Mouse (Mus musculus): ENCODE measurements around the gene Iqschfp. TPM values are rescaled to one million over a fixed set of nuclear protein-coding genes. Genes with fewer than 3 reads are reported as not detected.

Iqschfp gene
- polyA plus RNA-seq, 1 experiment from 2014 or later, result not detected

GRCm38 (mm10) chr3:68262304-68262703, 370.3 kb downstream of the Iqschfp start:
- Histone ChIP-seq H3K27me3 (ENCODE audit: control insufficient read depth, insufficient read depth, low read depth, low read length) (no peaks in the 10 kb centered on the region), H3K36me3 (ENCODE audit: control insufficient read depth, insufficient read depth) (no peaks in the 10 kb centered on the region), H3K27ac (ENCODE audit: low read length) (no peak overlapping the region), H3K9ac (ENCODE audit: low read depth, low read length) (no peak overlapping the region), H3K4me3 (ENCODE audit: low read depth, low read length) (no peak overlapping the region), H3K9me3 (replicated peaks; ENCODE audit: control insufficient read depth, low read length) (no peaks in the 10 kb centered on the region), H3K4me2 (ENCODE audit: low read depth, low read length) (no peak overlapping the region), H3K4me1 (ENCODE audit: control insufficient read depth, low read depth, low read length) (no peaks in the 10 kb centered on the region)
- ATAC-seq (ENCODE audit: low read depth), result peak; percentile 80
- WGBS (ENCODE audit: insufficient replicate concordance), result 53% methylated on average over 6 of the region's 6 CpGs

GRCm38 (mm10) chr3:68267905-68268304, 375.9 kb downstream of the Iqschfp start:
- no peak overlapping the region for H3K4me2 ChIP-seq (ENCODE audit: low read depth, low read length)
- no peak for ATAC-seq (ENCODE audit: low read depth)
- H3K9me3 ChIP-seq (replicated peaks; ENCODE audit: control insufficient read depth, low read length), result no peaks in the 10 kb centered on the region
- H3K27me3 ChIP-seq (ENCODE audit: control insufficient read depth, insufficient read depth, low read depth, low read length), result no peaks in the 10 kb centered on the region
- no peak overlapping the region for H3K27ac ChIP-seq (ENCODE audit: low read length)
- H3K4me3 ChIP-seq (ENCODE audit: low read depth, low read length), result no peak overlapping the region
- no peaks in the 10 kb centered on the region for H3K4me1 ChIP-seq (ENCODE audit: control insufficient read depth, low read depth, low read length)
- WGBS (ENCODE audit: insufficient replicate concordance), result 54% methylated on average over 4 of the region's 4 CpGs
- H3K36me3 ChIP-seq (ENCODE audit: control insufficient read depth, insufficient read depth), result no peaks in the 10 kb centered on the region
- H3K9ac ChIP-seq (ENCODE audit: low read depth, low read length), result no peak overlapping the region

- H3K4me1 ChIP-seq (ENCODE audit: control insufficient read depth, low read depth, low read length), result no peaks in the 10 kb centered on the region
- no peak overlapping the region for H3K27ac ChIP-seq (ENCODE audit: low read length)
- H3K27me3 ChIP-seq (ENCODE audit: control insufficient read depth, insufficient read depth, low read depth, low read length), result no peaks in the 10 kb centered on the region
- WGBS (ENCODE audit: insufficient replicate concordance), result 64% methylated on average over 4 of the region's 4 CpGs
- H3K9ac ChIP-seq (ENCODE audit: low read depth, low read length), result no peak overlapping the region
- H3K36me3 ChIP-seq (ENCODE audit: control insufficient read depth, insufficient read depth), result no peaks in the 10 kb centered on the region
- ATAC-seq (ENCODE audit: low read depth), result no peak
- H3K4me2 ChIP-seq (ENCODE audit: low read depth, low read length), result no peak overlapping the region
- H3K4me3 ChIP-seq (ENCODE audit: low read depth, low read length), result no peak overlapping the region
- H3K9me3 ChIP-seq (replicated peaks; ENCODE audit: control insufficient read depth, low read length), result no peaks in the 10 kb centered on the region
Measured at GRCm38 (mm10) chr3:68269251-68269650, 377.2 kb downstream of the Iqschfp start.

GRCm38 (mm10) chr3:68270246-68270645, 378.2 kb downstream of the Iqschfp start:
- no peak overlapping the region for H3K4me3 ChIP-seq (ENCODE audit: low read depth, low read length)
- H3K27me3 ChIP-seq (ENCODE audit: control insufficient read depth, insufficient read depth, low read depth, low read length), result no peaks in the 10 kb centered on the region
- 72% methylated on average over 6 of the region's 6 CpGs for WGBS (ENCODE audit: insufficient replicate concordance)
- H3K9ac ChIP-seq (ENCODE audit: low read depth, low read length), result no peak overlapping the region
- no peaks in the 10 kb centered on the region for H3K36me3 ChIP-seq (ENCODE audit: control insufficient read depth, insufficient read depth)
- H3K9me3 ChIP-seq (replicated peaks; ENCODE audit: control insufficient read depth, low read length), result no peaks in the 10 kb centered on the region
- H3K4me1 ChIP-seq (ENCODE audit: control insufficient read depth, low read depth, low read length), result no peaks in the 10 kb centered on the region
- H3K27ac ChIP-seq (ENCODE audit: low read length), result no peak overlapping the region
- no peak for ATAC-seq (ENCODE audit: low read depth)
- no peak overlapping the region for H3K4me2 ChIP-seq (ENCODE audit: low read depth, low read length)

GRCm38 (mm10) chr3:68271457-68271856, 379.4 kb downstream of the Iqschfp start:
- WGBS (ENCODE audit: insufficient replicate concordance), result 58% methylated on average over 3 of the region's 3 CpGs

GRCm38 (mm10) chr3:68271881-68272280, 379.8 kb downstream of the Iqschfp start:
- no peak overlapping the region for H3K9ac ChIP-seq (ENCODE audit: low read depth, low read length)
- no peaks in the 10 kb centered on the region for H3K4me1 ChIP-seq (ENCODE audit: control insufficient read depth, low read depth, low read length)
- ATAC-seq (ENCODE audit: low read depth), result no peak
- no peak overlapping the region for H3K4me3 ChIP-seq (ENCODE audit: low read depth, low read length)
- no peak overlapping the region for H3K27ac ChIP-seq (ENCODE audit: low read length)
- H3K36me3 ChIP-seq (ENCODE audit: control insufficient read depth, insufficient read depth), result no peaks in the 10 kb centered on the region
- WGBS (ENCODE audit: insufficient replicate concordance), result 53% methylated on average over 3 of the region's 3 CpGs
- no peaks in the 10 kb centered on the region for H3K27me3 ChIP-seq (ENCODE audit: control insufficient read depth, insufficient read depth, low read depth, low read length)
- H3K4me2 ChIP-seq (ENCODE audit: low read depth, low read length), result no peak overlapping the region
- no peaks in the 10 kb centered on the region for H3K9me3 ChIP-seq (replicated peaks; ENCODE audit: control insufficient read depth, low read length)

More at GRCm38 (mm10) chr3:68271457-68271856, 379.4 kb downstream of the Iqschfp start:
- no peaks in the 10 kb centered on the region for H3K36me3 ChIP-seq (ENCODE audit: control insufficient read depth, insufficient read depth)
- no peaks in the 10 kb centered on the region for H3K4me1 ChIP-seq (ENCODE audit: control insufficient read depth, low read depth, low read length)
- H3K9me3 ChIP-seq (replicated peaks; ENCODE audit: control insufficient read depth, low read length), result no peaks in the 10 kb centered on the region
- no peak overlapping the region for H3K4me2 ChIP-seq (ENCODE audit: low read depth, low read length)
- no peaks in the 10 kb centered on the region for H3K27me3 ChIP-seq (ENCODE audit: control insufficient read depth, insufficient read depth, low read depth, low read length)
- H3K9ac ChIP-seq (ENCODE audit: low read depth, low read length), result no peak overlapping the region
- no peak overlapping the region for H3K4me3 ChIP-seq (ENCODE audit: low read depth, low read length)
- no peak overlapping the region for H3K27ac ChIP-seq (ENCODE audit: low read length)
- ATAC-seq (ENCODE audit: low read depth), result no peak

GRCm38 (mm10) chr3:68282844-68283594, 391.0 kb downstream of the Iqschfp start:
- H3K27ac ChIP-seq (ENCODE audit: low read length), result no peak overlapping the region
- H3K4me3 ChIP-seq (ENCODE audit: low read depth, low read length), result no peak overlapping the region
- no peaks in the 10 kb centered on the region for H3K27me3 ChIP-seq (ENCODE audit: control insufficient read depth, insufficient read depth, low read depth, low read length)
- H3K9me3 ChIP-seq (replicated peaks; ENCODE audit: control insufficient read depth, low read length), result no peaks in the 10 kb centered on the region
- H3K9ac ChIP-seq (ENCODE audit: low read depth, low read length), result no peak overlapping the region
- H3K4me1 ChIP-seq (ENCODE audit: control insufficient read depth, low read depth, low read length), result no peaks in the 10 kb centered on the region
- ATAC-seq (ENCODE audit: low read depth), result no peak
- H3K36me3 ChIP-seq (ENCODE audit: control insufficient read depth, insufficient read depth), result no peaks in the 10 kb centered on the region
- WGBS (ENCODE audit: insufficient replicate concordance), result 62% methylated on average over 7 of the region's 7 CpGs
- H3K4me2 ChIP-seq (ENCODE audit: low read depth, low read length), result no peak overlapping the region

- ATAC-seq (ENCODE audit: low read depth), result no peak
- no peak overlapping the region for H3K27ac ChIP-seq (ENCODE audit: low read length)
- no peak overlapping the region for H3K4me3 ChIP-seq (ENCODE audit: low read depth, low read length)
- H3K4me2 ChIP-seq (ENCODE audit: low read depth, low read length), result no peak overlapping the region
- no peaks in the 10 kb centered on the region for H3K36me3 ChIP-seq (ENCODE audit: control insufficient read depth, insufficient read depth)
- WGBS (ENCODE audit: insufficient replicate concordance), result 64% methylated on average over 10 of the region's 10 CpGs
- H3K4me1 ChIP-seq (ENCODE audit: control insufficient read depth, low read depth, low read length), result no peaks in the 10 kb centered on the region
- H3K9me3 ChIP-seq (replicated peaks; ENCODE audit: control insufficient read depth, low read length), result no peaks in the 10 kb centered on the region
- no peak overlapping the region for H3K9ac ChIP-seq (ENCODE audit: low read depth, low read length)
- H3K27me3 ChIP-seq (ENCODE audit: control insufficient read depth, insufficient read depth, low read depth, low read length), result no peaks in the 10 kb centered on the region
Measured at GRCm38 (mm10) chr3:68283595-68283991, 391.6 kb downstream of the Iqschfp start.

- no peaks in the 10 kb centered on the region for H3K27me3 ChIP-seq (ENCODE audit: control insufficient read depth, insufficient read depth, low read depth, low read length)
- H3K4me3 ChIP-seq (ENCODE audit: low read depth, low read length), result no peak overlapping the region
- H3K9ac ChIP-seq (ENCODE audit: low read depth, low read length), result no peak overlapping the region
- WGBS (ENCODE audit: insufficient replicate concordance), result 58% methylated on average over 2 of the region's 2 CpGs
- no peaks in the 10 kb centered on the region for H3K4me1 ChIP-seq (ENCODE audit: control insufficient read depth, low read depth, low read length)
- H3K4me2 ChIP-seq (ENCODE audit: low read depth, low read length), result no peak overlapping the region
- ATAC-seq (ENCODE audit: low read depth), result no peak
- no peaks in the 10 kb centered on the region for H3K36me3 ChIP-seq (ENCODE audit: control insufficient read depth, insufficient read depth)
- no peak overlapping the region for H3K27ac ChIP-seq (ENCODE audit: low read length)
- H3K9me3 ChIP-seq (replicated peaks; ENCODE audit: control insufficient read depth, low read length), result no peaks in the 10 kb centered on the region
Measured at GRCm38 (mm10) chr3:68284500-68284899, 392.5 kb downstream of the Iqschfp start.
